Mouse (Mus musculus) cerebellum, postnatal 4 days (tissue): ENCODE measurements around the gene Ciita.

ENCODE experiments used
- DNase-seq, 2 experiments: peaks; one replicate each; pipeline ENCODE4 v3.0.0; 2022; ENCODE audit warnings: low spot score in 2 of 2, mixed read lengths in 1 of 2

Ciita gene

DNA sequence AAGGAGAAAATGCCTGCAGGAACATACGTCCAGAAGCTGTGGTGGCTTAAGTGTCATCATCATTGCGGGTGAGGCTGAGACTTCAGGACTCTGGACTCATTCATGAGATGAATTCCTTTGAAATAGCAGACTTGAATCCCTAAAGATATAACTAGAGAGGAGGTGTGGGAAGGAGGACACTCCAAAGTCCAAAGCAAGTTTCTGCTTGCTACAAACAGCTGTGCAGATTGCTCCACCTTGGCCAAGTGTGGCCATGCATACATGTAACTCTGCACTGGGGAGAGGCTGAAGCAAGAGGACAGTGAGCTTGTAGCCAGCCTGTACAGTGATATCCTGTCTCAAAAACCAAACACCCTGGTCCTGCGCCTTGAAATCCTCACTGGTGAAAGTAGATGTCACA is 7.9 kb upstream of the Ciita start:
- no peak for DNase-seq

- no peak for DNase-seq
Observed at GRCm38 (mm10) chr16:10474956-10475355, 4.9 kb upstream of the Ciita start.

DNA sequence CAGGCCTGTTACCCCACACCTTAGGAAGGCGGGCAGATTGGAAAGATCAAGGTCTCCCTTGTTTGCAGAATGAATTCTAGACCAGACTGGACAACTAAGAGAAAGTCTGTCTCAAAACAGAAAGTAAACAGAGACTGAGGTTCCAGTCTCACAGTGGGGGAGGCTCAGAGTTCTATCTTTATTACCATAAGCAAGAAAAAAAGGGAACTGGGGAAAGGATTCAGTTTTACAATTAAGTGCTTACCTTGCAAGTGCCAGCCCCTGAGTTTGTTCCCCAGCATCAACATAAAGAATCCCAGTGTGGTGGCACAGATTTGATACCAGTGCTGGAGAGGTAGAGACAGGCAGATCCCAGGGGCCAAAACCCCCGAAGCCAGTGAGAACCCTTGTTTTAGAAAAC is 3.9 kb upstream of the Ciita start:
- no peak for DNase-seq

- no peak for DNase-seq
Observed at GRCm38 (mm10) chr16:10482343-10482742, 2.5 kb downstream of the Ciita start.

GRCm38 (mm10) chr16:10486993-10487392 is 7.1 kb downstream of the Ciita start:
- no peak for DNase-seq

- no peak for DNase-seq
Observed at GRCm38 (mm10) chr16:10487895-10488493, 8.1 kb downstream of the Ciita start.

DNA sequence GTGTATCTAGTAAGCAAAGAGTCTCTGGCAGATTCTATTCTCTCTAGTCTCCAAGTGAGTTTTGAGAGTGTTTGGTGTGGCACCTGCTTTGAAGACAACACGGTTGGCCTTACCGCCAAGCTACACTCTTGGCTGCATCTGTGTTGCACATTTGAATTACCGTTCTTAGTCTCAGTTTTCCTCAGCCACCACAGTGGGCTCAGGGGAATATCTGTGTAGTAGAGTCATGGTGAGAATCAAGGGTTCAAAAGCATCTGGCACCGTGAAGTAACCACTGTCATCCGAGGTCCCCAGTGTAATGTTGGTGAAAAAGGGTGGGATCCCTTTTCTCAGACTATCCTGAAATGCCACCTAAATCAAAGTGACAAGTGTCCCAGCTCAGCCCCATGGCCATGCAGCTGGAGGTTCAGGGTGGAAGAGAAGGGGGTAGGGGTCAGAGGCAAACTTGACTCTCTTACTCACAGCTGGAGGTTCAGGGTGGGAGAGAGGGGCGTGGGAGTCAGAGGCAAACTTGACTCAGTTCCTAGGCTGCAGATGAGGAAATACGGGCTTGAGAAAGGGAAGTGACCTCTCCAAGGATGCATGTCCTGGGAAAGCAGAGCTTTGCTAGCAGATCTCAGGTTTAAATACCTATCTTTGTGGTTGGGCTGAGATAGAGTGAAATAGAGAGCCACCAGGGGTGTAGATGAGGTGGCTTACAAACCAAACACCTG is 9.1 kb downstream of the Ciita start:
- DNase-seq: no peak

DNA sequence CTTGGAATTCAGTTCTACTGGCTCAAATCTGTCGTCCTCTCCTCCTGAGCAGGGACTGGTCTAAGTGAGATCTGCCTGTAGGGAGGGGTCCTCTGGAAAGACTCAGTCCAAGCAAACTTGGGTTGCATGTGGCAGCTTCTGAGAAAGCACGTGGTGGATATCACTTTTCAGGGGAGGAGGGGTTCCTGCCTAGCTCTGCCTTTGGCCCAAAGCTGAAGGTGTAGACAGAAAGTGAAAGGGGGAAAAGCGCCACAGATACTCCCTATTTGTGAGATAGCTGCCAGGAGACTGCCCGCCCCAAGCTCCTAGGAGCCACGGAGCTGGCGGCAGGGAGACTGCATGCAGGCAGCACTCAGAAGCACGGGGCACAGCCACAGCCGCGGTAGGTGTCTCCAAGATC is 9.6 kb downstream of the Ciita start:
- DNase-seq: no peak

GRCm38 (mm10) chr16:10489904-10490457 is 10.1 kb downstream of the Ciita start:
- DNase-seq: no peak

DNA sequence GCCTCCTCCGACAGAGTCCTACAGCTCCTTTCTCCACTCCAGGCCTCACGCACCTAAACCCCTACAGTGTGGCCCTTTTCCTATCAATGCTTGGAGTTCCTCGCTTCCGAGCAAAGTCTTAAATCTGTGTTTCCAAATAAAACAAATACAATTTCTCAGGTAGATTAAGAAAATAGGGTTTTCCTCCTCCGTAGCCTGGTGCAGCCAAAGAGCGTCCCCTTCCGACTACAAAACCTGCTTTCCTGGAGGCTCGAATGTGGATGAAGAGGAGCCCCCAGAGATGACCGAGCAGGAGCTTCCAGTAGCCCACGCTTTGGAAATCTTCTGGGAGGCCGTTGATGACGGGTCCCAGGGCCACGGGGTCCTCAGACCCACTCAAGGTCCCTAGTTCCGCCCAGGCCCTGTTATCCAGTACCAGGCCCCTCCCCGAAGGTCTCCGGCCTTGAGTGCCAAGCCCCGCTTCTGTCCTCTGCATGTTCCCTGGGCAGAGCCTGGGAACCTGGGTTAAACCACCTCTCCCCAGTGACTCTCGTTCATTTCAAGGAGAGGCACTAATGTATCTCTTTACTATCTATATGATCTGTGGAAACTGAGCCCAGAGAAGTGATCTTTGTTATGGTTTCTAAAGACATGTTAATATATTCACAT is 10.8 kb downstream of the Ciita start:
- DNase-seq: no peak

DNA sequence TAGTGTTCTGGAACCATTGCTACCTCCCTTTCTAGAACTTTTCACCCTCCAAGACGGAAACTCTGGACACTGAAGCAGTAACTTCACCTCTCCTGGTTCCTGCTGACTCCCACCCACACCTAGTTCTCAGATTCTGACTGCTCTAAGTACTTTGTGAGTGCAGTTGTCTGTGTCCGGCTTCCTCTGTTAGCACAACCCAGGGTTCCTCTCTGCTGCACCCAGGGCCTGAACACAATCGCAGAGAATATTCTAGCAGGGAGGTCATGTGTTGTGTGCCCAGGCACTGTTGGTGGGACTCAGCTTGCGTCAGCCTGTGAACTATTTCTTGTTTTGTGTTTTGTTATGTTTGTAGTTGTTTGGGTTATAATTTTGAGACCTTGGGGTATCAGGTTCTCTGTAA is 11.9 kb downstream of the Ciita start:
- DNase-seq: no peak

- no peak for DNase-seq
Observed at GRCm38 (mm10) chr16:10492587-10492986, 12.7 kb downstream of the Ciita start.

- DNase-seq: no peak
Observed at GRCm38 (mm10) chr16:10495824-10496298, 16.0 kb downstream of the Ciita start.

DNA sequence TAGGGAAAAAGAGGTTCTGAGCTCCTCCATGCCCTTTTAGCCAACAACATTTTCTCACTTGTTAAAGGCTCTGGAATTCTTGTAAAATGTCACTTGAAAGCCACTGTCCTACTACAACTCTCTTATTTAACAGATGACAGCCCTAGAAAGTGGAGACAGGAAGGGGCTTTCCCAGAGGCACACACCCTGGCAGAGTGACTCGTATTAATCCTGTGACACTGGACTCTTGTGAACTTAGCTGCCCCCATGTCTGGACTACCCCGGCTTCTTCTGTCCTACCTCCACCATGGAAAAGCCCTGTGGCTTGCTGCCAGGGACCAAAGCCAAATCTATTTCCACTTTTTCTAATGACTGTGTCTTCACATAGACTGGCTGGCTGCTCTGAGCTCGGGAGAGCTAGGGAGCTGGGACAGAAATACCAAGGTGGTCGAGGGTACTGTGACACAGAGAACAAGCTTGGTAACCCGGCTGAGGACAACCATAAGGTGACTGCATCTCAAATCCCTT is 18.3 kb downstream of the Ciita start:
- DNase-seq: no peak

- no peak for DNase-seq
Observed at GRCm38 (mm10) chr16:10499122-10499521, 19.3 kb downstream of the Ciita start.

GRCm38 (mm10) chr16:10501865-10502264 is 22.0 kb downstream of the Ciita start:
- no peak for DNase-seq

DNA sequence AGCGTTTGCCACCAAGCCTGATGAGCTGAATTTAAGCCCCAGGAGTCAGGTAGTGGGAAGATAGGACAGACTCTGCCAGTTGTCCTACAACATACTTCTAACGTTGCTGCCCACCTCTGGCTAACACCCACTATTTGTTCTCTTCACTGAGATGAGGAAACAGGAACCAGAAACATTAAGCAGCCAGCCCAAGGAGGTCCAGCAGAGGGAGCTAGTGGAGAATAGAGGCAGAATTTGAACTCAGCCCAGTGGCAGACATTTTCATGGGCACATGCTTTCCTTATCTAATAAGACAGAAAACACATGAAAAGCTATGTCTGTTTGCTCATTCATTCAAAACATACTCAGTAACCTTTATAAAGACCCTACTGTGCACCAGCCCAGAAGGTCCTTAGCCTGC is 23.2 kb downstream of the Ciita start:
- no peak for DNase-seq

- DNase-seq: no peak
Observed at GRCm38 (mm10) chr16:10507445-10507844, 27.6 kb downstream of the Ciita start.

DNA sequence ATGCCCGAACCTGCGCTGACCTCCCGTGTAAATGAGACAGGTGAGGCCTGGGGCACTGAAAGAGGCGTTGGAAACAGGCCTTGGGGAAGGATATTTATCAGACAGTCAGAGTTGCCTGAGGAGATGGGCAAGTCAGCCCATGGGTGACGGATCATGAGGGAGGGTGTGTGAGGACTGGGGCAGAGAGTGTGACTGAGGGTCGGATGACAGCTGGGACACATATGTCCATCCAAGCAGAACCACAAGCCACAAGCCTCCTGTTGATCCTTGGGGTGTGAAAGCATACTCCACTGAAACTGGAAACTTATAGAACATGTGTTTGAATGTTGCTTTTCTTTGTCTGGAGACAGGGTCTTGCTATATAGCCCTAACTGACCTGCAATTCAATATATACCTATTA is 28.8 kb downstream of the Ciita start:
- DNase-seq: no peak

- DNase-seq: peak in 1 of 2 experiments; percentile 32
Observed at GRCm38 (mm10) chr16:10510477-10511133, 30.7 kb downstream of the Ciita start.

GRCm38 (mm10) chr16:10511134-10511520 is 31.3 kb downstream of the Ciita start:
- peak in 1 of 2 experiments; percentile 26 for DNase-seq
